Mouse (Mus musculus): ENCODE results near the gene Lrmda. TPM values are rescaled to one million over a fixed set of nuclear protein-coding genes. Genes with fewer than 3 reads are reported as not detected.
A peak's percentile ranks its signal among the peaks of the same experiment; 100 is the strongest.

The Lrmda gene
- polyA plus RNA-seq, 1 experiment from 2014 or later = 0.66 TPM

- Histone ChIP-seq H3K36me3 (ENCODE audit: control insufficient read depth, insufficient read depth, low read length) (no peaks in the 10 kb centered on the region), H3K9ac (ENCODE audit: low read length) (no peak overlapping the region), H3K4me2 (ENCODE audit: low read depth) (no peak overlapping the region), H3K4me3 (ENCODE audit: low read depth, low read length) (no peak overlapping the region), H3K27me3 (ENCODE audit: control insufficient read depth, insufficient read depth, low read length) (no peaks in the 10 kb centered on the region), H3K9me3 (ENCODE audit: control insufficient read depth, low read length) (no peaks in the 10 kb centered on the region), H3K27ac (ENCODE audit: low read depth, low read length) (no peak overlapping the region), H3K4me1 (ENCODE audit: control insufficient read depth, insufficient read depth, low read length) (peaks cover 8% of the 10 kb centered on the region)
- ATAC-seq (ENCODE audit: insufficient read depth, low FRiP score, low TSS enrichment) (no peak), DNase-seq (ENCODE audit: low spot score) (no peak)
- WGBS = 64% methylated on average over 10 of the region's 10 CpGs
These were observed 1075.9 kb downstream of the Lrmda start for GRCm38 (mm10) chr14:23095158-23096016.

GRCm38 (mm10) chr14:23096017-23096336, 1076.5 kb downstream of the Lrmda start:
- H3K27ac ChIP-seq (ENCODE audit: low read depth, low read length) = peak overlapping the region; percentile 23; the same call in 1 of the 2 replicates
- no peak for ATAC-seq (ENCODE audit: insufficient read depth, low FRiP score, low TSS enrichment)

GRCm38 (mm10) chr14:23096405-23096804, 1076.9 kb downstream of the Lrmda start:
- Histone ChIP-seq H3K36me3 (ENCODE audit: control insufficient read depth, insufficient read depth, low read length) (no peaks in the 10 kb centered on the region), H3K4me2 (ENCODE audit: low read depth) (no peak overlapping the region), H3K27ac (ENCODE audit: low read depth, low read length) (peak overlapping the region; percentile 23; the same call in 1 of the 2 replicates), H3K9ac (ENCODE audit: low read length) (no peak overlapping the region), H3K27me3 (ENCODE audit: control insufficient read depth, insufficient read depth, low read length) (no peaks in the 10 kb centered on the region), H3K9me3 (ENCODE audit: control insufficient read depth, low read length) (no peaks in the 10 kb centered on the region), H3K4me3 (ENCODE audit: low read depth, low read length) (no peak overlapping the region), H3K4me1 (ENCODE audit: control insufficient read depth, insufficient read depth, low read length) (peaks cover 8% of the 10 kb centered on the region)
- no peak for DNase-seq (ENCODE audit: low spot score)
- 65% methylated on average over 4 of the region's 4 CpGs for WGBS
- no peak for ATAC-seq (ENCODE audit: insufficient read depth, low FRiP score, low TSS enrichment)

More at GRCm38 (mm10) chr14:23096017-23096336, 1076.5 kb downstream of the Lrmda start:
- peaks cover 8% of the 10 kb centered on the region for H3K4me1 ChIP-seq (ENCODE audit: control insufficient read depth, insufficient read depth, low read length)
- no peak for DNase-seq (ENCODE audit: low spot score)
- no peak overlapping the region for H3K9ac ChIP-seq (ENCODE audit: low read length)
- 39% methylated on average over 3 of the region's 3 CpGs for WGBS
- no peak overlapping the region for H3K4me2 ChIP-seq (ENCODE audit: low read depth)
- no peak overlapping the region for H3K4me3 ChIP-seq (ENCODE audit: low read depth, low read length)
- H3K36me3 ChIP-seq (ENCODE audit: control insufficient read depth, insufficient read depth, low read length) = no peaks in the 10 kb centered on the region
- H3K27me3 ChIP-seq (ENCODE audit: control insufficient read depth, insufficient read depth, low read length) = no peaks in the 10 kb centered on the region
- no peaks in the 10 kb centered on the region for H3K9me3 ChIP-seq (ENCODE audit: control insufficient read depth, low read length)

Small RNAs within 50 kb of the gene (microRNA-seq; reads per million reads assigned to microRNA genes)
- gene Gm27532 = not detected

Other genes with a start within 250 kb of the Lrmda start
- gene Vdac2, start 194.5 kb upstream of the Lrmda start, polyA plus RNA-seq (2014; fragmentation: Nextera tagmentation; extraction: Ambion mirVana) = 297 and 310 TPM in 2 replicates
- 14.0 and 16.0 TPM in 2 replicates for gene Comtd1, start 170.7 kb upstream of the Lrmda start, polyA plus RNA-seq (2014; fragmentation: Nextera tagmentation; extraction: Ambion mirVana)
- gene Zfp503, start 30.1 kb upstream of the Lrmda start, polyA plus RNA-seq (2014; fragmentation: Nextera tagmentation; extraction: Ambion mirVana) = 13.3 and 17.1 TPM in 2 replicates

Data from neural tube, embryonic 11.5 days (tissue).